ENCODE assay signal across 12 mouse cellular contexts in the genomic region with DNA sequence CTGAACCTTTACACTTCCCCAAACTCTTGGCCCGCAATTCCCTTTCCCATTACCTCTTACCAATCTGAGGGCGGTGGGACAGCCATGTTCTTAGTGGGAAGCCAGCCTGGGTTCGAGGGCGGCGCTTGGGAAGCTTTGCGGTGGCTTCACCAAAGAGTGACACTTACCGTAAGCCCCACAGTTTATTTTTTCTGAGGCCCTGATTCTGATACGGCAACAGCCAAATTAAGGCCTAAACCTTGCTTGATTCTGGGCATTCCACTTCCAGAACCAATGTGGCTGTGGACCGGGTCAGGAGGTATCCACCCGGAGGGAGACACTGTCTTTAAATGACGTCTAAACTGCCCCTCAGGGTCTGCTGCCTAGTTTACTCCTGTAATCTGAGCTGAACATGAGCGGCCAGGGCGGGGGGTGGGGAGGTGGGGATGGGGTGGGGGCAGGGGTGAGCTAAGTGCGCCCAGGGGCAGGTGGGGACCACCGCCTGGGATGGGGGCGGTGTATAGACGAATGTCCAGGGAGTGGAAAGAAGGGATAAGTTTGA. TPM values are rescaled to one million over a fixed set of nuclear protein-coding genes. Genes with fewer than 3 reads are reported as not detected.
DNase-seq lines count a peak whose midpoint lies in the region; ATAC-seq and TF ChIP-seq lines count a peak whose summit lies in the region.
"Had no signal": no experiment of that assay in that cellular context is flagged by ENCODE, and none has a peak within 500 bp of the region (broad histone marks: within the 10 kb centered on the region; RNA-seq: fewer than 3 reads in every experiment).

No protein-coding gene starts in this region.

- no peak for TF ChIP-seq EP300 in stomach, postnatal 0 days (optimal IDR thresholded peaks at IDR 0.05)

- no peaks in the 10 kb centered on the region for H3K9me3 ChIP-seq in heart, embryonic 13.5 days
- no peaks in the 10 kb centered on the region for H3K9me3 ChIP-seq in embryonic facial prominence, embryonic 11.5 days (replicated peaks; ENCODE audit: control insufficient read depth, low read length)
- no peaks in the 10 kb centered on the region for H3K9me3 ChIP-seq in hindbrain, postnatal 0 days (ENCODE audit: low read length)
- no peaks in the 10 kb centered on the region for H3K9me3 ChIP-seq in neural tube, embryonic 12.5 days
- no peaks in the 10 kb centered on the region for H3K9me3 ChIP-seq in stomach, postnatal 0 days (ENCODE audit: control insufficient read depth, low read length)
- H3K9me3 ChIP-seq: liver, embryonic 12.5 days had no signal

- TF ChIP-seq CTCF in hindbrain, postnatal 0 days (IDR thresholded peaks at IDR 0.05; ENCODE audit: low read depth): no peak
- TF ChIP-seq CTCF in stomach, postnatal 0 days (IDR thresholded peaks at IDR 0.05; ENCODE audit: low read depth): no peak

- 2% methylated on average over 17 of the region's 17 CpGs for WGBS in heart, embryonic 13.5 days
- 0% methylated on average over 17 of the region's 17 CpGs for WGBS in embryonic facial prominence, embryonic 11.5 days
- WGBS in hindbrain, postnatal 0 days: 10% methylated on average over 17 of the region's 17 CpGs
- WGBS in neural tube, embryonic 12.5 days: 3% methylated on average over 17 of the region's 17 CpGs
- WGBS in stomach, postnatal 0 days: 2% methylated on average over 17 of the region's 17 CpGs

- H3K4me2 ChIP-seq in heart, embryonic 13.5 days: no peak overlapping the region
- H3K4me2 ChIP-seq in embryonic facial prominence, embryonic 11.5 days (ENCODE audit: low read depth, low read length): no peak overlapping the region; the same call in 1 of the 2 replicates
- H3K4me2 ChIP-seq in hindbrain, postnatal 0 days (ENCODE audit: low read depth, low read length): peak overlapping the region; percentile 68
- peak overlapping the region; percentile 73 for H3K4me2 ChIP-seq in neural tube, embryonic 12.5 days (replicated peaks)
- H3K4me2 ChIP-seq in stomach, postnatal 0 days (replicated peaks; ENCODE audit: low read depth): no peak overlapping the region

- no peak for ATAC-seq in heart, embryonic 13.5 days (ENCODE audit: extremely low read depth, insufficient number of reproducible peaks, low FRiP score, low TSS enrichment)
- no peak for ATAC-seq in embryonic facial prominence, embryonic 11.5 days (replicated peaks; ENCODE audit: insufficient number of reproducible peaks, low FRiP score, low TSS enrichment, low read depth)
- no peak for ATAC-seq in hindbrain, postnatal 0 days
- ATAC-seq in neural tube, embryonic 12.5 days (ENCODE audit: low FRiP score, low read depth): 0 out of 2 replicates have a peak, but pooled peaks have one; percentile 0
- no peak for ATAC-seq in stomach, postnatal 0 days (ENCODE audit: low FRiP score, low TSS enrichment)

- H3K9ac ChIP-seq in heart, embryonic 13.5 days: no peak overlapping the region
- H3K9ac ChIP-seq in embryonic facial prominence, embryonic 11.5 days (replicated peaks; ENCODE audit: low read length): no peak overlapping the region
- H3K9ac ChIP-seq in hindbrain, postnatal 0 days (replicated peaks; ENCODE audit: low read length): peak overlapping the region; percentile 56
- H3K9ac ChIP-seq in neural tube, embryonic 12.5 days: peak overlapping the region; percentile 35; the same call in 1 of the 2 replicates
- no peak overlapping the region for H3K9ac ChIP-seq in stomach, postnatal 0 days (ENCODE audit: low read length)
- H3K9ac ChIP-seq: liver, embryonic 12.5 days had no signal

- no peak overlapping the region for H3K27ac ChIP-seq in heart, embryonic 13.5 days (replicated peaks)
- no peak overlapping the region for H3K27ac ChIP-seq in embryonic facial prominence, embryonic 11.5 days (replicated peaks; ENCODE audit: low read depth, low read length)
- H3K27ac ChIP-seq in hindbrain, postnatal 0 days: peak overlapping the region; percentile 89
- H3K27ac ChIP-seq in neural tube, embryonic 12.5 days: 0 out of 2 replicates have a peak overlapping the region, but pooled peaks have one; percentile 43
- no peak overlapping the region for H3K27ac ChIP-seq in stomach, postnatal 0 days (replicated peaks)
- H3K27ac ChIP-seq: liver, embryonic 12.5 days had no signal

- peaks cover 31% of the 10 kb centered on the region for H3K4me1 ChIP-seq in heart, embryonic 13.5 days
- H3K4me1 ChIP-seq in embryonic facial prominence, embryonic 11.5 days (ENCODE audit: control insufficient read depth, insufficient read depth, low read length): peaks cover 6% of the 10 kb centered on the region
- no peaks in the 10 kb centered on the region for H3K4me1 ChIP-seq in hindbrain, postnatal 0 days (ENCODE audit: insufficient read depth, low read length)
- H3K4me1 ChIP-seq in neural tube, embryonic 12.5 days: peaks cover 35% of the 10 kb centered on the region
- 0 out of 2 replicates have a peak, but pooled peaks cover 3% of the 10 kb centered on the region for H3K4me1 ChIP-seq in stomach, postnatal 0 days (replicated peaks; ENCODE audit: control insufficient read depth, insufficient read depth)

- H3K36me3 ChIP-seq in heart, embryonic 13.5 days: no peaks in the 10 kb centered on the region
- no peaks in the 10 kb centered on the region for H3K36me3 ChIP-seq in embryonic facial prominence, embryonic 11.5 days (replicated peaks; ENCODE audit: control insufficient read depth, insufficient read depth, low read depth, low read length)
- H3K36me3 ChIP-seq in hindbrain, postnatal 0 days (ENCODE audit: insufficient read depth, low read length): no peaks in the 10 kb centered on the region; the same call in 1 of the 2 replicates
- H3K36me3 ChIP-seq in neural tube, embryonic 12.5 days: no peaks in the 10 kb centered on the region
- no peaks in the 10 kb centered on the region for H3K36me3 ChIP-seq in stomach, postnatal 0 days (ENCODE audit: control insufficient read depth, insufficient read depth, low read length)
- H3K36me3 ChIP-seq: liver, embryonic 12.5 days had no signal

- peak overlapping the region; percentile 56; the same call in 1 of the 2 replicates for H3K4me3 ChIP-seq in heart, embryonic 13.5 days
- H3K4me3 ChIP-seq in embryonic facial prominence, embryonic 11.5 days (ENCODE audit: low read depth, low read length): peak overlapping the region; percentile 48; the same call in 1 of the 2 replicates
- H3K4me3 ChIP-seq in hindbrain, postnatal 0 days (ENCODE audit: low read length): peak overlapping the region; percentile 60
- peak overlapping the region; percentile 69 for H3K4me3 ChIP-seq in neural tube, embryonic 12.5 days
- no peak overlapping the region for H3K4me3 ChIP-seq in stomach, postnatal 0 days (ENCODE audit: low read depth, low read length)

- H3K27me3 ChIP-seq in heart, embryonic 13.5 days (replicated peaks): peaks cover 100% of the 10 kb centered on the region
- peaks cover 54% of the 10 kb centered on the region for H3K27me3 ChIP-seq in embryonic facial prominence, embryonic 11.5 days (ENCODE audit: control insufficient read depth, insufficient read depth, low read length)
- H3K27me3 ChIP-seq in hindbrain, postnatal 0 days (ENCODE audit: insufficient read depth, low read length): 0 out of 2 replicates have a peak, but pooled peaks cover 19% of the 10 kb centered on the region
- peaks cover 70% of the 10 kb centered on the region for H3K27me3 ChIP-seq in neural tube, embryonic 12.5 days (replicated peaks)
- peaks cover 46% of the 10 kb centered on the region for H3K27me3 ChIP-seq in stomach, postnatal 0 days (ENCODE audit: control insufficient read depth, insufficient read depth, low read length)

- DNase-seq in heart, adult 8-10 months (ENCODE audit: low spot score): no peak
- peak; percentile 3 for DNase-seq in embryonic facial prominence, embryonic 11.5 days (ENCODE audit: low spot score)
- DNase-seq in hindbrain, postnatal 0 days (ENCODE audit: low spot score): peak; percentile 49
- no peak for DNase-seq in stomach, postnatal 0 days (ENCODE audit: low spot score)
- no peak for DNase-seq in thymus, postnatal 14 days
- DNase-seq in left cerebral cortex, postnatal 25 days (ENCODE audit: low spot score in 2 of 2): no peak
- DNase-seq: heart, adult 11 months; kidney, postnatal 10 days had no signal

- intact Hi-C loops in left cerebral cortex, postnatal 25 days (cut with DNase I): loop anchor here (5.0 kb wide), 1 partner anchor 86 kb away; no protein-coding TSS in a partner anchor

RNA-seq across cellular contexts. Expression of a gene that starts 2.0 kb away (rescaled TPM):
- polyA plus RNA-seq in heart, embryonic 13.5 days (2015; fragmentation: Nextera tagmentation; extraction: Ambion mirVana): not detected in 2 replicates
- under 1 TPM in 1 of 4 experiments, not detected in 3; 0.11 TPM for total RNA-seq in heart, adult 8-10 months (2022)
- polyA plus RNA-seq in embryonic facial prominence, embryonic 11.5 days (2014; fragmentation: Nextera tagmentation; extraction: Ambion mirVana): 2.1 and 2.3 TPM in 2 replicates
- 234 TPM in 2 replicates for total RNA-seq in hindbrain, postnatal 0 days (2014; rRNA removed)
- polyA plus RNA-seq in hindbrain, postnatal 0 days (2015; fragmentation: Nextera tagmentation; extraction: Ambion mirVana): 35.9 and 40.2 TPM in 2 replicates
- 11.6 and 13.4 TPM in 2 replicates for polyA plus RNA-seq in neural tube, embryonic 12.5 days (2016; fragmentation: Nextera tagmentation; extraction: Ambion mirVana)
- not detected in 2 replicates for polyA plus RNA-seq in stomach, postnatal 0 days (2015; fragmentation: Nextera tagmentation; extraction: Ambion mirVana)
- total RNA-seq in left cerebral cortex, postnatal 25 days (2021): 10 to 100 TPM; 16.0 to 16.5 TPM
- polyA plus RNA-seq: liver, embryonic 12.5 days; stomach, embryonic 14.5 days had no signal

RNA-seq across cellular contexts. Expression of a gene that starts 7.8 kb away (rescaled TPM):
- polyA plus RNA-seq in heart, embryonic 13.5 days (2015; fragmentation: Nextera tagmentation; extraction: Ambion mirVana): 0.06 TPM in 1 of 2 replicates, not detected in the other
- not detected for total RNA-seq in heart, adult 8-10 months (2022)
- 4.1 and 5.0 TPM in 2 replicates for polyA plus RNA-seq in embryonic facial prominence, embryonic 11.5 days (2014; fragmentation: Nextera tagmentation; extraction: Ambion mirVana)
- 46.2 and 51.3 TPM in 2 replicates for total RNA-seq in hindbrain, postnatal 0 days (2014; rRNA removed)
- polyA plus RNA-seq in hindbrain, postnatal 0 days (2015; fragmentation: Nextera tagmentation; extraction: Ambion mirVana): 31.0 and 31.1 TPM in 2 replicates
- polyA plus RNA-seq in neural tube, embryonic 12.5 days (2016; fragmentation: Nextera tagmentation; extraction: Ambion mirVana): 11.3 and 14.3 TPM in 2 replicates
- not detected in 2 replicates for polyA plus RNA-seq in stomach, postnatal 0 days (2015; fragmentation: Nextera tagmentation; extraction: Ambion mirVana)
- 1 to 10 TPM; 2.3 to 2.7 TPM for total RNA-seq in left cerebral cortex, postnatal 25 days (2021)
- polyA plus RNA-seq: liver, embryonic 12.5 days; stomach, embryonic 14.5 days had no signal

RNA-seq across cellular contexts. Expression of a gene that starts 17.1 kb away (rescaled TPM):
- polyA plus RNA-seq in heart, embryonic 13.5 days (2015; fragmentation: Nextera tagmentation; extraction: Ambion mirVana): 0.09 TPM in 1 of 2 replicates, not detected in the other
- not detected for total RNA-seq in heart, adult 8-10 months (2022)
- polyA plus RNA-seq in embryonic facial prominence, embryonic 11.5 days (2014; fragmentation: Nextera tagmentation; extraction: Ambion mirVana): not detected in 2 replicates
- total RNA-seq in hindbrain, postnatal 0 days (2014; rRNA removed): 0.93 and 4.7 TPM in 2 replicates
- 1.2 and 1.4 TPM in 2 replicates for polyA plus RNA-seq in hindbrain, postnatal 0 days (2015; fragmentation: Nextera tagmentation; extraction: Ambion mirVana)
- polyA plus RNA-seq in neural tube, embryonic 12.5 days (2016; fragmentation: Nextera tagmentation; extraction: Ambion mirVana): 0.57 and 0.68 TPM in 2 replicates
- not detected in 2 replicates for polyA plus RNA-seq in stomach, postnatal 0 days (2015; fragmentation: Nextera tagmentation; extraction: Ambion mirVana)
- not detected for total RNA-seq in left cerebral cortex, postnatal 25 days (2021)
- polyA plus RNA-seq: liver, embryonic 12.5 days; stomach, embryonic 14.5 days had no signal

RNA-seq across cellular contexts. Expression of a gene that starts 22.4 kb away (rescaled TPM):
- not detected in 2 replicates for polyA plus RNA-seq in heart, embryonic 13.5 days (2015; fragmentation: Nextera tagmentation; extraction: Ambion mirVana)
- total RNA-seq in heart, adult 8-10 months (2022): not detected
- not detected in 2 replicates for polyA plus RNA-seq in embryonic facial prominence, embryonic 11.5 days (2014; fragmentation: Nextera tagmentation; extraction: Ambion mirVana)
- total RNA-seq in hindbrain, postnatal 0 days (2014; rRNA removed): 1.2 and 3.0 TPM in 2 replicates
- polyA plus RNA-seq in hindbrain, postnatal 0 days (2015; fragmentation: Nextera tagmentation; extraction: Ambion mirVana): 0.56 and 0.82 TPM in 2 replicates
- polyA plus RNA-seq in neural tube, embryonic 12.5 days (2016; fragmentation: Nextera tagmentation; extraction: Ambion mirVana): 1.3 TPM in 2 replicates
- polyA plus RNA-seq in stomach, postnatal 0 days (2015; fragmentation: Nextera tagmentation; extraction: Ambion mirVana): not detected in 2 replicates
- under 1 TPM in 1 of 2 experiments, not detected in 1; 0.23 TPM for total RNA-seq in left cerebral cortex, postnatal 25 days (2021)
- polyA plus RNA-seq: liver, embryonic 12.5 days; stomach, embryonic 14.5 days had no signal

Comparison
In these comparisons a context has a peak if more than half of its experiments do, and no peak if none do; other contexts are left out.
1. H3K27ac ChIP-seq: peak in hindbrain, postnatal 0 days (single experiment) and neural tube, embryonic 12.5 days (single experiment); none in heart, embryonic 13.5 days (single experiment), embryonic facial prominence, embryonic 11.5 days (single experiment) and stomach, postnatal 0 days (single experiment).
2. H3K4me2 ChIP-seq: peak in hindbrain, postnatal 0 days (single experiment) and neural tube, embryonic 12.5 days (single experiment); none in heart, embryonic 13.5 days (single experiment), embryonic facial prominence, embryonic 11.5 days (single experiment) and stomach, postnatal 0 days (single experiment).
3. H3K9ac ChIP-seq: peak in hindbrain, postnatal 0 days (single experiment) and neural tube, embryonic 12.5 days (single experiment); none in heart, embryonic 13.5 days (single experiment), embryonic facial prominence, embryonic 11.5 days (single experiment) and stomach, postnatal 0 days (single experiment).
4. DNase-seq: peak in embryonic facial prominence, embryonic 11.5 days (single experiment) and hindbrain, postnatal 0 days (single experiment); none in heart, adult 8-10 months (single experiment), stomach, postnatal 0 days (single experiment), thymus, postnatal 14 days (single experiment) and left cerebral cortex, postnatal 25 days (0 of 2).